Mouse (Mus musculus): ENCODE results near the gene Gm13290. TPM values are rescaled to one million over a fixed set of nuclear protein-coding genes. Genes with fewer than 3 reads are reported as not detected.

The Gm13290 gene
- total RNA-seq (2023) = not detected

GRCm38 (mm10) chr4:88773534-88773933, at the start of gene Gm13290:
Gm13290 (plus strand) TSS chr4:88773834.

GRCm38 (mm10) chr4:88754818-88755340, 18.8 kb upstream of the Gm13290 start, which contains the start of gene Gm13271:
Gm13271 (plus strand) TSS chr4:88754868.

DNA sequence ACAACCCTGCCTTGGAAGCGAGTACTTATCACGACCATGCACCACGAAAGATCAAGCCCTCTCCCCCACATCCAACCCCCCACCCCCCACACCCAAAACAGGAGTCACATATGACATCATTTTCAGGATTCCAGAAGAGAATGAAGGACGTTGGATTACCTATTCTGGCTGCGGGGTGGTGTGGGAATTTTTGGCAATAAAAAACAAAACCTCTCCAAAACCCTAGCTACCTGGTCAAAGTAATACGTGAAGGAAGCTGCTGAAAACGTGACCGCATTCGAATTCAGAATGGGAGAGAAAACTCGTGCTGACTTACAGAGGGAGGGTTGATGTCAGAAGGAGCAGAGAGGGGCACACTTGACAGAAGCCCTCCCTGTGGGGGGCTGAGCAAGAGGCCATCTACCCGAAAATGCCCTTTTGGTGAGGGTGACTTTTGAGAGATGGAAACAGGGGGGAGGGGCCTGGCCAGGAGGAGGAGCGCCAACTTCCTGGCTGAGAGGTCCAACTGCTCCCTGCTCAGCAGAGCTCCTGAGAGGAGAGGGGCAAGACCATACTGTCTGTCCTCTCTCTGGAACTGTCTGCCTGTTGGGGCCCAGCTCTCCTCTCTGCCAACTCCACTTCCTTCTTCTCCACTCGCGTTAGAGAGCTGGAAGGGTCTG, 13.9 kb upstream of the Gm13290 start, which contains the start of gene Gm13283:
TSS of gene Gm13283 (plus strand) at position 510 of the 659 bp plus-strand sequence.

GRCm38 (mm10) chr4:88776622-88777021, 3.0 kb downstream of the Gm13290 start, which contains the start of gene Gm13289:
Gm13289 (plus strand) TSS chr4:88776922.

DNA sequence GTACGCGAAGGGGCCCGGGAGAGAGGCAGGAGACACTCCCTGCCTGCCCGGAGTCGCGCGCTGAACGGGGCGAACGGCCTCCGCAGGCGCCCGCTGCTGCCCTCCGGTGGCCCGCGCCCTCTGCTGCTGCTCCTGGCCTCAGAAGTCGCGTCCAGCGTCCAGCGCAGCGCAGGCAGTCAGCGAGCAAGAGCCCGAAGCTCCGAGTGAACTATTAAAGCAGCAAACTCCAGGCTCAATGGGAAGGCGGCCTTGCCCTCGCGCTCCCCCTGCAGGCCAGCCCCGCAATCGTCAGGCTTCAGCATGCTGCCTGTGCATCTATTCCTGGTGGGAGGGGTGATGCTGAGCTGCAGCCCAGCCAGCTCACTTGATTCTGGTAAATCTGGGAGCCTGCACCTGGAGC, 5.9 kb downstream of the Gm13290 start, which contains the start of gene Gm13272:
TSS of gene Gm13272 (plus strand) at position 301 of the 400 bp plus-strand sequence.

GRCm38 (mm10) chr4:88781831-88782230, 8.2 kb downstream of the Gm13290 start, which contains the start of gene Ifnz:
Ifnz (plus strand) TSS chr4:88782131.

DNA sequence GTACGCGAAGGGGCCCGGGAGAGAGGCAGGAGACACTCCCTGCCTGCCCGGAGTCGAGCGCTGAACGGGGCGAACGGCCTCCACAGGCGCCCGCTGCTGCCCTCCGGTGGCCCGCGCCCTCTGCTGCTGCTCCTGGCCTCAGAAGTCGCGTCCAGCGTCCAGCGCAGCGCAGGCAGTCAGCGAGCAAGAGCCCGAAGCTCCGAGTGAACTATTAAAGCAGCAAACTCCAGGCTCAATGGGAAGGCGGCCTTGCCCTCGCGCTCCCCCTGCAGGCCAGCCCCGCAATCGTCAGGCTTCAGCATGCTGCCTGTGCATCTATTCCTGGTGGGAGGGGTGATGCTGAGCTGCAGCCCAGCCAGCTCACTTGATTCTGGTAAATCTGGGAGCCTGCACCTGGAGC, 11.8 kb downstream of the Gm13290 start, which contains the start of gene Gm13276:
TSS of gene Gm13276 (plus strand) at position 301 of the 400 bp plus-strand sequence.

DNA sequence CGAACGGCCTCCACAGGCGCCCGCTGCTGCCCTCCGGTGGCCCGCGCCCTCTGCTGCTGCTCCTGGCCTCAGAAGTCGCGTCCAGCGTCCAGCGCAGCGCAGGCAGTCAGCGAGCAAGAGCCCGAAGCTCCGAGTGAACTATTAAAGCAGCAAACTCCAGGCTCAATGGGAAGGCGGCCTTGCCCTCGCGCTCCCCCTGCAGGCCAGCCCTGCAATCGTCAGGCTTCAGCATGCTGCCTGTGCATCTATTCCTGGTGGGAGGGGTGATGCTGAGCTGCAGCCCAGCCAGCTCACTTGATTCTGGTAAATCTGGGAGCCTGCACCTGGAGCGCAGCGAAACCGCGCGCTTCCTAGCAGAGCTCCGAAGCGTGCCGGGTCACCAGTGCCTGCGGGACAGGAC, 14.8 kb downstream of the Gm13290 start, which contains the start of gene Gm13277:
TSS of gene Gm13277 (plus strand) at position 231 of the 400 bp plus-strand sequence.

DNA sequence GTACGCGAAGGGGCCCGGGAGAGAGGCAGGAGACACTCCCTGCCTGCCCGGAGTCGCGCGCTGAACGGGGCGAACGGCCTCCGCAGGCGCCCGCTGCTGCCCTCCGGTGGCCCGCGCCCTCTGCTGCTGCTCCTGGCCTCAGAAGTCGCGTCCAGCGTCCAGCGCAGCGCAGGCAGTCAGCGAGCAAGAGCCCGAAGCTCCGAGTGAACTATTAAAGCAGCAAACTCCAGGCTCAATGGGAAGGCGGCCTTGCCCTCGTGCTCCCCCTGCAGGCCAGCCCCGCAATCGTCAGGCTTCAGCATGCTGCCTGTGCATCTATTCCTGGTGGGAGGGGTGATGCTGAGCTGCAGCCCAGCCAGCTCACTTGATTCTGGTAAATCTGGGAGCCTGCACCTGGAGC, 17.6 kb downstream of the Gm13290 start, which contains the start of gene Gm13278:
TSS of gene Gm13278 (plus strand) at position 301 of the 400 bp plus-strand sequence.

GRCm38 (mm10) chr4:88793936-88794675, 20.5 kb downstream of the Gm13290 start, which contains the start of gene Gm13275:
Gm13275 (plus strand) TSS chr4:88794487.

DNA sequence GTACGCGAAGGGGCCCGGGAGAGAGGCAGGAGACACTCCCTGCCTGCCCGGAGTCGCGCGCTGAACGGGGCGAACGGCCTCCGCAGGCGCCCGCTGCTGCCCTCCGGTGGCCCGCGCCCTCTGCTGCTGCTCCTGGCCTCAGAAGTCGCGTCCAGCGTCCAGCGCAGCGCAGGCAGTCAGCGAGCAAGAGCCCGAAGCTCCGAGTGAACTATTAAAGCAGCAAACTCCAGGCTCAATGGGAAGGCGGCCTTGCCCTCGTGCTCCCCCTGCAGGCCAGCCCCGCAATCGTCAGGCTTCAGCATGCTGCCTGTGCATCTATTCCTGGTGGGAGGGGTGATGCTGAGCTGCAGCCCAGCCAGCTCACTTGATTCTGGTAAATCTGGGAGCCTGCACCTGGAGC, 23.5 kb downstream of the Gm13290 start, which contains the start of gene Gm13279:
TSS of gene Gm13279 (plus strand) at position 301 of the 400 bp plus-strand sequence.

DNA sequence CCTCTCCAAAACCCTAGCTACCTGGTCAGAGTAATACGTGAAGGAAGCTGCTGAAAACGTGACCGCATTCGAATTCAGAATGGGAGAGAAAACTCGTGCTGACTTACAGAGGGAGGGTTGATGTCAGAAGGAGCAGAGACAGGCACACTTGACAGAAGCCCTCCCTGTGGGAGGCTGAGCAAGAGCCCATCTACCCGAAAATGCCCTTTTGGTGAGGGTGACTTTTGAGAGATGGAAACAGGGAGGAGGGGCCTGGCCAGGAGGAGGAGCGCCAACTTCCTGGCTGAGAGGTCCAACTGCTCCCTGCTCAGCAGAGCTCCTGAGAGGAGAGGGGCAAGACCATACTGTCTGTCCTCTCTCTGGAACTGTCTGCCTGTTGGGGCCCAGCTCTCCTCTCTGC, 25.7 kb downstream of the Gm13290 start, which contains the start of gene Gm13285:
TSS of gene Gm13285 (plus strand) at position 301 of the 400 bp plus-strand sequence.

DNA sequence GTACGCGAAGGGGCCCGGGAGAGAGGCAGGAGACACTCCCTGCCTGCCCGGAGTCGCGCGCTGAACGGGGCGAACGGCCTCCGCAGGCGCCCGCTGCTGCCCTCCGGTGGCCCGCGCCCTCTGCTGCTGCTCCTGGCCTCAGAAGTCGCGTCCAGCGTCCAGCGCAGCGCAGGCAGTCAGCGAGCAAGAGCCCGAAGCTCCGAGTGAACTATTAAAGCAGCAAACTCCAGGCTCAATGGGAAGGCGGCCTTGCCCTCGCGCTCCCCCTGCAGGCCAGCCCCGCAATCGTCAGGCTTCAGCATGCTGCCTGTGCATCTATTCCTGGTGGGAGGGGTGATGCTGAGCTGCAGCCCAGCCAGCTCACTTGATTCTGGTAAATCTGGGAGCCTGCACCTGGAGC, 29.3 kb downstream of the Gm13290 start, which contains the start of gene Gm13287:
TSS of gene Gm13287 (plus strand) at position 301 of the 400 bp plus-strand sequence.

DNA sequence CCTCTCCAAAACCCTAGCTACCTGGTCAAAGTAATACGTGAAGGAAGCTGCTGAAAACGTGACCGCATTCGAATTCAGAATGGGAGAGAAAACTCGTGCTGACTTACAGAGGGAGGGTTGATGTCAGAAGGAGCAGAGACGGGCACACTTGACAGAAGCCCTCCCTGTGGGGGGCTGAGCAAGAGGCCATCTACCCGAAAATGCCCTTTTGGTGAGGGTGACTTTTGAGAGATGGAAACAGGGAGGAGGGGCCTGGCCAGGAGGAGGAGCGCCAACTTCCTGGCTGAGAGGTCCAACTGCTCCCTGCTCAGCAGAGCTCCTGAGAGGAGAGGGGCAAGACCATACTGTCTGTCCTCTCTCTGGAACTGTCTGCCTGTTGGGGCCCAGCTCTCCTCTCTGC, 31.6 kb downstream of the Gm13290 start, which contains the start of gene Gm13288:
TSS of gene Gm13288 (plus strand) at position 301 of the 400 bp plus-strand sequence.

GRCm38 (mm10) chr4:88815928-88816327, 42.3 kb downstream of the Gm13290 start, which contains the start of gene Ifna7:
Ifna7 (plus strand) TSS chr4:88816228.

GRCm38 (mm10) chr4:88819659-88820058, 46.0 kb downstream of the Gm13290 start, which contains the start of gene Ifna11:
Ifna11 (plus strand) TSS chr4:88819959.

Other genes with a start within 250 kb of the Gm13290 start
- not detected for gene Ifna15, start 215.6 kb upstream of the Gm13290 start, total RNA-seq (2023)
- gene Ifna14, start 202.0 kb upstream of the Gm13290 start, total RNA-seq (2023) = not detected
- not detected for gene Ifna9, start 181.4 kb upstream of the Gm13290 start, total RNA-seq (2023)
- not detected for gene Ifna12, start 170.5 kb upstream of the Gm13290 start, total RNA-seq (2023)
- gene C87499, start 139.4 kb upstream of the Gm13290 start, total RNA-seq (2023) = not detected
- gene Ifna13, start 129.4 kb upstream of the Gm13290 start, total RNA-seq (2023) = not detected
- gene Ifna16, start 96.9 kb upstream of the Gm13290 start, total RNA-seq (2023) = not detected
- gene Ifna2, start 89.9 kb upstream of the Gm13290 start, total RNA-seq (2023) = not detected
- gene Ifnab, start 82.5 kb upstream of the Gm13290 start, total RNA-seq (2023) = not detected
- 1 to 10 TPM in 1 of 2 experiments, not detected in 1; 1.6 TPM for gene Gm26566, start 52.0 kb upstream of the Gm13290 start, total RNA-seq (2023)
- gene Klhl9, start 51.4 kb upstream of the Gm13290 start, total RNA-seq (2023) = 10 to 100 TPM; 72.7 to 83.4 TPM
- gene Gm13271, start 19.0 kb upstream of the Gm13290 start, total RNA-seq (2023) = not detected
- gene Gm13283, start 13.7 kb upstream of the Gm13290 start, total RNA-seq (2023) = not detected
- not detected for gene Gm13289, start 3.1 kb downstream of the Gm13290 start, total RNA-seq (2023)
- gene Gm13272, start 6.0 kb downstream of the Gm13290 start, total RNA-seq (2023) = not detected
- gene Ifnz, start 8.3 kb downstream of the Gm13290 start, total RNA-seq (2023) = not detected
- gene Gm13276, start 11.9 kb downstream of the Gm13290 start, total RNA-seq (2023) = not detected
- gene Gm13277, start 14.8 kb downstream of the Gm13290 start, total RNA-seq (2023) = not detected
- not detected for gene Gm13278, start 17.7 kb downstream of the Gm13290 start, total RNA-seq (2023)
- gene Gm13275, start 20.7 kb downstream of the Gm13290 start, total RNA-seq (2023) = not detected
- gene Gm13279, start 23.6 kb downstream of the Gm13290 start, total RNA-seq (2023) = not detected
- gene Gm13285, start 25.8 kb downstream of the Gm13290 start, total RNA-seq (2023) = under 1 TPM; 0.42 to 0.91 TPM
- not detected for gene Gm13287, start 29.4 kb downstream of the Gm13290 start, total RNA-seq (2023)
- gene Gm13288, start 31.7 kb downstream of the Gm13290 start, total RNA-seq (2023) = not detected
- not detected for gene Ifna7, start 42.4 kb downstream of the Gm13290 start, total RNA-seq (2023)
- gene Ifna11, start 46.1 kb downstream of the Gm13290 start, total RNA-seq (2023) = not detected
- gene Ifna6, start 53.6 kb downstream of the Gm13290 start, total RNA-seq (2023) = not detected
- gene Ifna5, start 61.7 kb downstream of the Gm13290 start, total RNA-seq (2023) = not detected
- not detected for gene Ifna4, start 68.0 kb downstream of the Gm13290 start, total RNA-seq (2023)
- not detected for gene Ifna1, start 76.3 kb downstream of the Gm13290 start, total RNA-seq (2023)
- gene Ifne, start 106.4 kb downstream of the Gm13290 start, total RNA-seq (2023) = not detected

Data from monocyte, adult 59 days (primary cell).